Mouse (Mus musculus): ENCODE measurements at regions not wholly inside any gene's neighbourhood (a gene's known extent, or its start where the extent isn't known, plus 50 kb on each side); places are given as distances from the start of the nearest gene placed in this dataset.

- no peak for DNase-seq (ENCODE audit: low read depth, low spot score)
Observed at GRCm38 (mm10) chr9:84285604-84286003, 360.7 kb downstream of the Bckdhb start.

DNA sequence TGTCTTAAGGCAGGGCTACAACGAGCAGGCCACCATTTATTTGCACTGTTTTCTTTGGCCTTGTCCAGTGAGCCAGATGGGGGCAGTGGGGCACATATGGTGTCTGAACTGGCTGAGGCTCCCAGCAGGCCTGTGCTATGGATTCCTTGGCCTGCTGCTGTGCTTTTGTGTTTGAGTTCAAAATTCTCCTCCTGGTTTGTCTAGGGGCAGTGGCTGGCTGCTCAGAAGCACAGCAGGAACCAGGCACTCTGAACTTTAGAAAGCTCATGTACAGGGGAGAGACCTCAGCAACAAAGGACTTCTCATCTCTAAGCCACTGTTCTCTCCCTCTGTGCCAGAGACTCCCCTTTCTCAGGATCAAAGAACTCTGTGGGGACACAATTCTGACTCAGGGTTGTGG, 370.9 kb downstream of the Bckdhb start:
- DNase-seq (ENCODE audit: low read depth, low spot score) = peak; percentile 59

GRCm38 (mm10) chr9:84296456-84296855, 371.5 kb downstream of the Bckdhb start:
- DNase-seq (ENCODE audit: low read depth, low spot score) = peak; percentile 87

DNA sequence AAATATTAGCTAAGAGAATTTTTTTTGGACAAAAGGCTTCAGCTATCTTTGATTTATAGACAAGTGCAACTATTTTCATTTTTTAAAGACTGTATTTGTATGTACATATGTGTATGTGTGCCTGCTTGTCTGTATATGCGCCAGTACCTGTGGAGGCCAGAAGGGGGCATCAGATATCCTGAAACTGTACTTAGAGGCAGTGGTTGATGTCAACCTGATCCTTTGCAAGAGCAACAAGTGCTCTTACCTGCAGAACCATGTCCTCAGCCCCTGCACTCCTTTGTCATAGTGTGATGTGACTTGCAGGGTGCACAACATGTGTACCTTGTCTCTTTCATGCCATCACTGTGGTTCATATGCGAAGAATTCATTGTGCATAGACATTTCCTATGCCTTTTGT, 379.5 kb downstream of the Bckdhb start:
- no peak for DNase-seq (ENCODE audit: low read depth, low spot score)

- DNase-seq (ENCODE audit: low read depth, low spot score) = no peak
Observed at GRCm38 (mm10) chr9:84318811-84319210, 393.9 kb downstream of the Bckdhb start.

GRCm38 (mm10) chr9:84319338-84319737, 394.4 kb downstream of the Bckdhb start:
- DNase-seq (ENCODE audit: low read depth, low spot score) = peak; percentile 17

DNA sequence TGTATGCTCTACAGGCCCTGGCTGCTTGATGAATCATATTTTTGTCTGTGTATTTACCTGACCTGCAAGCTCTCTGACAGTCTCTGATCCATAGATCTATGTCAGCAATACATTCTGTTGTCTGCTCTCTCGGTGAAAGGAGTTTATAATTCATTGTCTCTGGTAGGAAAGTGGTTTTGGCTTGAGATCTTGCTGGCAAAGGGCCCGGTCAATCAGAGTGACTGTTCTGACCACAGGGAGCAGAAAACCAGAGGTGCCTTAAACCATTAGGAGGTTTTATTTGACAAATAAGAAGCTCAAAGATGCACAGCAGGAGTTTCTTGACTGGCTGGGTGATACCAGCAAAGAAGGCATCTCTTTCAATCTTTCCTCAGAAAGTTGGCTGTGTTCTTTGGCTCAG, 398.2 kb downstream of the Bckdhb start:
- peak; percentile 97 for DNase-seq (ENCODE audit: low read depth, low spot score)

DNA sequence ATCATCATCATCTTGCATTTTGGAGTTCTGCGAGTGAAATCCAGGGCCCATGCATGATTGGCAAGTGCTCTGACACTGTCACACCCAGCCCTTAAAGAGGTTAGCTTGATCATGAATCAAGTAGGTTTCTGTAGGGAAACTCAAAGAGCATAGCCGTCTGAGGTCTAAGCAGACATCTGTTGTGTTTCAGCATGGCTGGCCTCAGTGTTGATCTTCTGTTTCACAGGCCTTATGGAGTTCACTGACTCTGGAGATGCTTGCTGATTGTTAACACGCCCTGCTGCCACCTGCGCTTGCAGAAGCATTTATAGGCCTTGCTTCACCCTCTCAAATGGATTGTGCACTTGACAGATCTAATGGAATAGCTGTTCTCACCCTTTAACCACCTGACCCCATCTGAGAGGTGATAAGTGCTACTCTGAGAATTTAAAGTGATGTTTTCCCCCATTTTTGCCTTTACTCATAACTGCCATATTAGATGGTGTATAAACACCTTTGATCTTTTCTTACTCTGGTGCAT, 406.2 kb downstream of the Bckdhb start:
- no peak for DNase-seq (ENCODE audit: low read depth, low spot score)

DNA sequence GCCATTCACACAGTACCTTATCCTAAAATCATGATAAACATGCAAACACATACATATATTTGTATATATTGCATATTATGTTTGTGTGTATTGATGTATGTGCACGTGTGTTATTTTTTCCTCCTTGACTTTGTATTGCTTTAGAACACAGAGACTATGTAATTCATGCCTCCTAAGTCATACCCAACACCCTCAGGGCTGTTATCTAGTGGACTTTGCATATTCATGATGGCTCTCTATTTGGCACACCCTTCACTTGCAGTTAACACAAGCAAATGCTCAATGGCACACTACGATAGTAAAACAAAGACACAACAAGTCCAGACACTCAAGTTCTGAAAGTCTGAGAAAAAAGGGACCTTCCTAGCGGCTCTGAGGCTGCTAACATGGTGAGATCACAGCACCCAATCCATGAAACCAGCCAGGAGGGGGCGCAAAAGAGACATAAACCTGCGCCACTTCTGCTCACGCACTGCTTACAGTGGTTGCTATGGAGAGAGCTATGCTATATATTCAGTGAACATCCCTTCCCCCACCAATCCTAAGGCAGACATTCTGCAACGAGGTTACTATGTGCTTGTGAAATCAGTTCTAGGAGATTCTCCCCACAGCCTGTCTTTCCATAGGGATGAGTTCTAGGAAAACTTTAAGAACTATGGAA, 418.6 kb downstream of the Bckdhb start:
- DNase-seq (ENCODE audit: low read depth, low spot score) = peak; percentile 49

DNA sequence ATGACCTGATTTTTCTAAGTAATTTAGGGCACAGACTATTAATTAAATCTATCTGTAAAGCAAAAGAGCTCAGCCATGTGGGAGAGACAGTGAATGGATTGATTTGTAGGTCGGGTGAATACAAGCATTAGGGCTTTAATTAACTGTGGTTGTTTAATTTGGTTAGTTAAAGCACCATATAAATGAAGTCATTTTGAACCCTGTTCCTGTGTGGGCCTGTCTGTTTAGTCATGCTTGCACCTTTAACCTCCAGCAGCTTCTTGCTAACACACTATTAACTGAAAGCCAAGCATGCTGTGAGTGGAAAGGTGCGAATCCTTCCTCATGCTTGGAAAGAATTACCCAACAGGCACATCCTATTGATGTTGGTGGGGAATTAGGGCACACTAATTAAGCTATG, 425.3 kb downstream of the Bckdhb start:
- DNase-seq (ENCODE audit: low read depth, low spot score) = no peak

- peak; percentile 95 for DNase-seq (ENCODE audit: low read depth, low spot score)
Observed at GRCm38 (mm10) chr9:84354409-84354808, 429.5 kb downstream of the Bckdhb start.

DNA sequence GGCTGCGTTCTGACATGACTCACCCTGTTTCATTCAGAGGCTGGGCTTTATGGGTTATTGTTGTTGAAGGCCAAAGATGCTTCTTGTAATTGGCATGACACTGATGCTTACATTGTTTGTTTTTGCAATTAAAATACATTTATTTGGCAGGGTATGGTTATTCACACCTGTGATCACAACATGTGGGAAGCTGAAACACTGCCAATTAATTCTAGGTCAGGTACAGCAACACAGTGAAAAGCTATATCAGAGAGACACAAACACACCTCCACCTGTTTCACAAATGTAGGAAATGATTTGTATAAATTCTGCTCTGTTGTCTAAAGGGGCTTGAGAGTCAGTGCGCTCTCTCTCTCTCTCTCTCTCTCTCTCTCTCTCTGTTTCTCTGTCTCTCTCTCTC, 431.2 kb downstream of the Bckdhb start:
- no peak for DNase-seq (ENCODE audit: low read depth, low spot score)

- peak; percentile 53 for DNase-seq (ENCODE audit: low read depth, low spot score)
Observed at GRCm38 (mm10) chr9:84359879-84360278, 434.9 kb downstream of the Bckdhb start.

GRCm38 (mm10) chr9:84360484-84360883, 435.5 kb downstream of the Bckdhb start:
- no peak for DNase-seq (ENCODE audit: low read depth, low spot score)

DNA sequence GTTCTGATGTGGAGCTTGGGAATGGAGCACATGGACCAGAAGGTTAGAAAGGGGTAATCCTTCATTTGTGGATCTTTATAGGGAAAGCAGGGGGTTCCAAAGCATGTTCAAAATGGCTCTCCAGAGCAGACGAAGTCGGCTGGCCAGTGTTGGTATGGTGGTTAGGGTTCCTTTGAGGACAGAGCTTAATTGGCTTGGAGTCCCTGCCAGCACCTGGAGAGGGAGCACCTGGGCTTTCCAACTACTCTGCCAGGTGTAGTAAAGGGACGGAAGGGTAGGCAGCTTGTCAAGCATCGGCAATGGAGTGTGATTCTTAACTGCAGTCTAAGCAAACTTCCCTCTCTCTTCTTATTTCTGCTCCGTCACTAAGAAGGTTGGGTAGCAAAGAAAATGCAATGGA, 438.5 kb downstream of the Bckdhb start:
- no peak for DNase-seq (ENCODE audit: low read depth, low spot score)

DNA sequence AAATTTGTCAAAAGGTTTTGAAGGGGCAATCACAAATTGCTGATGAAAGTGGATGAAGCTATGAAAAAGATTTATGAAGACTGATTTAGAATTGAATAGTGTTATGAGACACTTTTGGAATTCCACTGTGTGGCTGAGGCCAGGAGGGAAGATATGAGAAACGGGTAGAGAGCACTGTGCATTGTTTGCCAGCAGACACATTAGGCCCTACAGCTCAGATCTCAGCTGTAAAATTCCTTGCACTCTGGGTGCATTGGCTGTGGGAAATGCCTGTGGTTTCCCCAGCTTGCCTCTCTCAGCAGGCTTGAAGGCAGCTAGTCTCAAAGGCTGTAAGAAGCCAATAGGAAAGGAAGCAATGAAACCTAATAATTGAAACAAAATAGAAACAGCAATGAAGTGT, 444.3 kb downstream of the Bckdhb start:
- peak; percentile 81 for DNase-seq (ENCODE audit: low read depth, low spot score)

- no peak for DNase-seq (ENCODE audit: low read depth, low spot score)
Observed at GRCm38 (mm10) chr9:84370260-84370659, 445.3 kb downstream of the Bckdhb start.

DNA sequence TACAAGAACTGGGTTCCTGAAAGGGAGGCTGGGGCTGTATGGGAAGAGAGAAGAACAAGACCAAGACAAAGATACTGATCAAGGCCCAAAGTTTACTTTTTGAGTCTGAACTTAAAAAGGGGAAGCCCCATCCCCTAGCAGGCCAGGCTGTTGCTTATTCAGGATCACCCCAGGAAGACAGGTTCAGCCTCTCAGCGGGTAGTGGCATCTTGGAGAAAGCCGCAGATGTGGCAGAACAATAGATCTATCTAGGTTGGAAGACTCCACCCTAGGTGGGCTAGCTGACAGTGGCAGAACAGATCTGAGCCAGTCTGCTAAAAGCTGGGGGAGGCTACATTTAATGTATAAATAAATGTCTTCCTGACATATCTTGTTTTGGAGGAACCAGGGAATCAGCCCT, 450.8 kb downstream of the Bckdhb start:
- DNase-seq (ENCODE audit: low read depth, low spot score) = no peak

DNA sequence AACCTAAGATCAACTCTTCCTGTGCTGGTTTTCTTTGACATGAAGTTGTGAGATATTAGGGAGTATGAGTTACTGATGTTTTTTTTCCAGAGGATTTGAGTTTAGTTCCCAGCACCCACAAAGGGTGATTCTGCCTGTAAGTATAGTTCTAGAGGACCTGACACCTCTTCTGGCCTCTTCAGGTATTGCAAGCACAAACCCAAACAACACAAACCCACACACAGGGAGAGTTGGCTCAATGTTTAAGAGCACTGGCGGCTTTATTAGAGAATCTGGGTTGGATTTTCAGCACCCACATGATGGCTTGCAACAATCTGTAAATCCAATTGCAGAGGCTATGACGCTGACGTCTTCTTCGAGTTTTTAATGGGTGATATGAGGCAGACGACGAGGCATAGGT, 451.7 kb downstream of the Bckdhb start:
- DNase-seq (ENCODE audit: low read depth, low spot score) = no peak

GRCm38 (mm10) chr9:84381942-84382341, 457.0 kb downstream of the Bckdhb start:
- no peak for DNase-seq (ENCODE audit: low read depth, low spot score)

DNA sequence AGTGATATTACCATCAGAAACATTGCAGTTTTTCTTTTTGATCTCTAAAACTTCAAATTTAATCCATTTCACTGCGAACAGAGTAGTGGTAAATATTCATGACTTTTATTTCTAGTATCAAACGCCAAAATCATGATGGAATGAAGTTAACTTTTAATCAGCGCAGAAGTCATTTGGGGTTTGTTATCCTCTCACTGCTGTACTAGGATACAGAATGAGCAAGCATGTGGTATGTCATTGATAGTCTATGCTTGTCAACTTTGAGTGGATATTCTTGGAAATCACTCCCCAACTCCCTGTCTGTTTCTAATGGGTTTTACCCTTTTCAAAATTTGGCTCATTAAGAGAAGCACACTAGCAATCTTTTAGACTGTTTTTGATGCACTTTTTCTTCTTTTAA, 464.9 kb downstream of the Bckdhb start:
- DNase-seq (ENCODE audit: low read depth, low spot score) = no peak

- DNase-seq (ENCODE audit: low read depth, low spot score) = peak; percentile 65
Observed at GRCm38 (mm10) chr9:84394536-84395314, 469.8 kb downstream of the Bckdhb start.

- no peak for DNase-seq (ENCODE audit: low read depth, low spot score)
Observed at GRCm38 (mm10) chr9:84399481-84399880, 474.5 kb downstream of the Bckdhb start.
